Mouse (Mus musculus): ENCODE results near the gene Ttf1. TPM values are rescaled to one million over a fixed set of nuclear protein-coding genes. Genes with fewer than 3 reads are reported as not detected.

Gene Ttf1
- total RNA-seq (2012; rRNA removed) = 12.7 and 13.5 TPM in 2 replicates
- 10 to 100 TPM in 1 of 2 experiments, not detected in 1; 15.6 TPM for polyA plus RNA-seq (2012; ENCODE audit: insufficient read depth in 1 of 2, insufficient read length in 2 of 2, low read depth in 1 of 2, low replicate concordance in 2 of 2, missing spikeins in 1 of 2)

DNA sequence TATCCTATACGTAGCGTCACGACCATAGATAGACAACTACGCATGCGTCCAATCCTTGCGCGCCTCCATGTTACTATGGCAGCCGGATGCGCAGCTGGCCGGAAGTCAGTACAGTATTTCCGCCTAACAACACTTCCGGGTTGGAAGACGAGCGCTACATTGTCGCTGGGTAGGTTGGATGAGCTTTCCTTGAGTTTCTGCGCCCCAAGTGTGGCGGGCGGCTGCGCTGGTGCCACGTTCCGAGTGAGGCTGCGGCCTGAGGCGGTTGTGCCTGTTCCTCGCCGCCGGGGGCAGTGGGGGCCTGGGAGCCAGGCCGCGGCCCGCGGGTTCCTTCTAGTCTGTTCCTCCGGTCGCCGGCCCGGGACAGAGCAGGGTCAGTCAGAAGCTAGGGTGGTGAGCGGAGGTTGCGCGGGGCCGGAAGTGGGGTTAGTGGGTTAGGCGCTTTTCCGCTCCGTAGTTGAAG lies at the start of gene Ttf1:
Ttf1 (plus strand) TSS at position 128 of the 463 bp plus-strand sequence.
- TF ChIP-seq BHLHE40 (IDR thresholded peaks at IDR 0.05; ENCODE audit: borderline replicate concordance, low read depth, low read length) (no peak), HCFC1 (IDR thresholded peaks at IDR 0.05; ENCODE audit: low read depth, low read length) (peak; percentile 91), SIN3A (IDR thresholded peaks at IDR 0.05; ENCODE audit: low read length) (peak; percentile 99), NELFE (IDR thresholded peaks at IDR 0.05; ENCODE audit: low read depth, low read length) (peak; percentile 98), TCF12 (IDR thresholded peaks at IDR 0.05; ENCODE audit: low read depth, low read length) (peak; percentile 38; the same call in 1 of the 2 replicates), E2F4 (IDR thresholded peaks at IDR 0.05; ENCODE audit: borderline replicate concordance, low read depth, low read length) (0 out of 2 replicates have a peak, but pooled peaks have one; percentile 59), MXI1 (IDR thresholded peaks at IDR 0.05; ENCODE audit: low read depth, low read length) (peak; percentile 89), GATA1 (IDR thresholded peaks at IDR 0.05; ENCODE audit: low read depth, low read length) (peak; percentile 36; the same call in 1 of the 2 replicates), EP300 (IDR thresholded peaks at IDR 0.05; ENCODE audit: low read depth in 1 of 2, low read length in 2 of 2) (peak in 1 of 2 experiments; percentile 32; a peak in 2 of 4 replicates), ELF1 (IDR thresholded peaks at IDR 0.05; ENCODE audit: low read depth, low read length) (peak; percentile 98), KAT2A (conservative IDR thresholded peaks at IDR 0.05; ENCODE audit: low read depth, low read length) (peak; percentile 63), CHD1 (IDR thresholded peaks at IDR 0.05; ENCODE audit: low read depth, low read length) (no peak), MEF2A (IDR thresholded peaks at IDR 0.05; ENCODE audit: extremely low read depth, insufficient replicate concordance, low read depth, low read length, poor library complexity, severe bottlenecking) (0 out of 2 replicates have a peak, but pooled peaks have one; percentile 13), POLR2A (IDR thresholded peaks at IDR 0.05; ENCODE audit: control insufficient read depth in 1 of 2, insufficient read depth in 1 of 2, low read depth in 1 of 2, low read length in 2 of 2, poor library complexity in 1 of 2) (peak; percentile 83 to 95), MAFK (IDR thresholded peaks at IDR 0.05; ENCODE audit: borderline replicate concordance, low read depth, low read length) (no peak), ZMIZ1 (IDR thresholded peaks at IDR 0.05; ENCODE audit: low read depth, low read length) (peak; percentile 90), GABPA (IDR thresholded peaks at IDR 0.05; ENCODE audit: low read depth, low read length) (no peak), USF1 (IDR thresholded peaks at IDR 0.05; ENCODE audit: low read depth, low read length) (0 out of 2 replicates have a peak, but pooled peaks have one; percentile 51), MYC (IDR thresholded peaks at IDR 0.05; ENCODE audit: low read depth, low read length) (peak; percentile 76; the same call in 1 of the 2 replicates), MAX (IDR thresholded peaks at IDR 0.05; ENCODE audit: low read length) (peak; percentile 59; the same call in 1 of the 2 replicates), ETS1 (IDR thresholded peaks at IDR 0.05; ENCODE audit: low read depth, low read length) (peak; percentile 74), POLR2AphosphoS2 (IDR thresholded peaks at IDR 0.05; ENCODE audit: low read length) (peak; percentile 93), TBP (IDR thresholded peaks at IDR 0.05; ENCODE audit: low read depth, low read length) (peak; percentile 73), MYB (IDR thresholded peaks at IDR 0.05; ENCODE audit: low read depth, low read length) (no peak), NRF1 (IDR thresholded peaks at IDR 0.05; ENCODE audit: insufficient read depth, low read depth, low read length, poor library complexity, severe bottlenecking) (peak; percentile 77), POLR2AphosphoS5 (IDR thresholded peaks at IDR 0.05; ENCODE audit: borderline replicate concordance, low read depth, low read length) (no peak)
- peak within 1 kb of the TSS; percentile 72 to 75 for H3K4me3 ChIP-seq (ENCODE audit: control insufficient read depth in 1 of 2, insufficient read depth in 1 of 2, low read depth in 2 of 2, low read length in 2 of 2)
- H3K4me1 ChIP-seq (ENCODE audit: control insufficient read depth in 1 of 2, insufficient read depth in 2 of 2, low read length in 2 of 2) = peaks cover 0 to 13% of the 10 kb centered on the region in 2 experiments; a peak in 2 of 4 replicates
- H3K79me2 ChIP-seq (ENCODE audit: control insufficient read depth, insufficient read depth, low read length, poor library complexity) = peaks cover 18% of the 10 kb centered on the region
- H3K27ac ChIP-seq (ENCODE audit: control insufficient read depth, low read depth, low read length) = peak within 1 kb of the TSS; percentile 97
- H3K9ac ChIP-seq (ENCODE audit: control insufficient read depth, low read depth, low read length, poor library complexity, severe bottlenecking) = peak within 1 kb of the TSS; percentile 99
- H3K36me3 ChIP-seq (ENCODE audit: control insufficient read depth in 1 of 2, insufficient read depth in 2 of 2, low read length in 2 of 2) = peaks cover 0 to 13% of the 10 kb centered on the region in 2 experiments; a peak in 2 of 4 replicates
- peak; percentile 98 for DNase-seq (ENCODE audit: low read depth, low spot score)
- no peaks in the 10 kb centered on the region for H3K9me3 ChIP-seq (replicated peaks; ENCODE audit: insufficient read depth, low read length)
- H3K27me3 ChIP-seq (ENCODE audit: control insufficient read depth in 1 of 2, insufficient read depth in 2 of 2, low read length in 2 of 2) = no peaks in the 10 kb centered on the region

Measured in MEL (cell line).